Mouse (Mus musculus) hindbrain, postnatal 0 days (tissue): Measurements from ENCODE around the gene Slc1a7. TPM values are rescaled to one million over a fixed set of nuclear protein-coding genes. Genes with fewer than 3 reads are reported as not detected.
A peak's percentile ranks its signal among the peaks of the same experiment; 100 is the strongest.

ENCODE experiments used
- ATAC-seq: fragments of 200-750 bp; cut with Nextera tagmentation; 2 replicates; pipeline ENCODE4 v1.8.0; 2017; ENCODE audit warnings: mild to moderate bottlenecking, moderate TSS enrichment, moderate library complexity
- DNase-seq: peaks from one replicate; pipeline ENCODE4 v3.0.0-alpha.2; 2015; ENCODE audit warnings: low spot score
- H3K27ac ChIP-seq: fragments of 300-500 bp; sonication (generic); 2 replicates; pipeline ENCODE4 v1.5.1; 2014; ENCODE audit warnings: mild to moderate bottlenecking
- H3K27me3 ChIP-seq: fragments of 300-500 bp; sonication (generic); 2 replicates; pipeline ENCODE4 v1.6.1; 2014; ENCODE audit warnings: low read length, mixed read lengths; ENCODE audit not compliant: insufficient read depth
- H3K36me3 ChIP-seq: fragments of 300-500 bp; sonication (generic); 2 replicates; pipeline ENCODE4 v1.6.1; 2014; ENCODE audit warnings: low read length, mixed read lengths; ENCODE audit not compliant: insufficient read depth
- H3K4me1 ChIP-seq: fragments of 300-500 bp; sonication (generic); 2 replicates; pipeline ENCODE4 v1.6.1; 2014; ENCODE audit warnings: antibody characterized with exemption, low read length, mixed read lengths; ENCODE audit not compliant: insufficient read depth
- H3K4me2 ChIP-seq: fragments of 300-500 bp; sonication (generic); 2 replicates; pipeline ENCODE4 v1.6.1; 2014; ENCODE audit warnings: low read depth, mild to moderate bottlenecking, low read length, moderate library complexity, mixed read lengths
- H3K4me3 ChIP-seq: fragments of 300-500 bp; sonication (generic); 2 replicates; pipeline ENCODE4 v1.5.1; 2014; ENCODE audit warnings: low read length
- H3K9ac ChIP-seq: fragments of 300-500 bp; sonication (generic); replicated peaks from 2 replicates; pipeline ENCODE4 v1.6.1; 2014; ENCODE audit warnings: mild to moderate bottlenecking, low read length, moderate library complexity, mixed read lengths
- H3K9me3 ChIP-seq: fragments of 300-500 bp; sonication (generic); 2 replicates; pipeline ENCODE4 v1.6.1; 2016; ENCODE audit warnings: low read length, mixed read lengths
- CTCF ChIP-seq: IDR thresholded peaks from 2 replicates; pipeline ENCODE4 v1.5.1; 2016; ENCODE audit warnings: antibody characterized with exemption, control low read depth, low read depth
- WGBS: fragments of 180-500 bp; shearing (Covaris S2); extraction: QIAGEN DNeasy Blood & Tissue Kit; methylation state at CpG from one replicate; pipeline ENCODE4 v1.1.7; 2014; 5-methylcytosine and 5-hydroxymethylcytosine counted together
- polyA plus RNA-seq: library from polyadenylated mRNA; unstranded; fragments of >200 nt; fragmentation: Nextera tagmentation; extraction: Ambion mirVana; gene quantifications from 2 replicates; pipeline ENCODE4 v1.2.1, GENCODE M21; 2015
- total RNA-seq: library from RNA; depleted of rRNA; stranded (reverse); fragments of >200 nt; gene quantifications from 2 replicates; pipeline ENCODE4 v1.2.3, GENCODE M21; 2014

Gene Slc1a7
- total and polyA plus RNA-seq, 2 experiments from 2014 or later = 0.05 TPM; not detected in 1

GRCm38 (mm10) chr4:107928269-107928668 lies 39.9 kb upstream of the Slc1a7 start:
- no peaks in the 10 kb centered on the region for H3K36me3 ChIP-seq

GRCm38 (mm10) chr4:107928726-107929125 lies 39.4 kb upstream of the Slc1a7 start:
- no peak for ATAC-seq
- WGBS = 80% methylated on average over 2 of the region's 2 CpGs

More at GRCm38 (mm10) chr4:107928269-107928668, 39.9 kb upstream of the Slc1a7 start:
- WGBS = 68% methylated on average over 2 of the region's 2 CpGs
- no peaks in the 10 kb centered on the region for H3K4me1 ChIP-seq
- no peak overlapping the region for H3K9ac ChIP-seq
- ATAC-seq (no peak), DNase-seq (no peak)
- H3K9me3 ChIP-seq = no peaks in the 10 kb centered on the region
- no peak overlapping the region for H3K4me2 ChIP-seq
- no peak overlapping the region for H3K27ac ChIP-seq
- H3K4me3 ChIP-seq = no peak overlapping the region
- no peaks in the 10 kb centered on the region for H3K27me3 ChIP-seq
- no peak for TF ChIP-seq CTCF

GRCm38 (mm10) chr4:107931453-107931852 lies 36.7 kb upstream of the Slc1a7 start:
- ATAC-seq = no peak
- no peaks in the 10 kb centered on the region for H3K36me3 ChIP-seq

More at GRCm38 (mm10) chr4:107928726-107929125, 39.4 kb upstream of the Slc1a7 start:
- no peaks in the 10 kb centered on the region for H3K9me3 ChIP-seq
- H3K4me3 ChIP-seq = no peak overlapping the region
- H3K4me2 ChIP-seq = no peak overlapping the region
- TF ChIP-seq CTCF = no peak
- H3K9ac ChIP-seq = no peak overlapping the region
- H3K4me1 ChIP-seq = no peaks in the 10 kb centered on the region
- DNase-seq = no peak
- H3K36me3 ChIP-seq = no peaks in the 10 kb centered on the region
- no peak overlapping the region for H3K27ac ChIP-seq
- no peaks in the 10 kb centered on the region for H3K27me3 ChIP-seq

GRCm38 (mm10) chr4:107933239-107933638 lies 34.9 kb upstream of the Slc1a7 start:
- Histone ChIP-seq H3K36me3 (no peaks in the 10 kb centered on the region), H3K4me1 (peaks cover 4% of the 10 kb centered on the region; the same call in 1 of the 2 replicates), H3K4me2 (no peak overlapping the region), H3K9me3 (no peaks in the 10 kb centered on the region), H3K27ac (no peak overlapping the region), H3K9ac (no peak overlapping the region), H3K27me3 (no peaks in the 10 kb centered on the region), H3K4me3 (no peak overlapping the region)
- 80% methylated on average over 8 of the region's 8 CpGs for WGBS
- DNase-seq (no peak), ATAC-seq (no peak)
- TF ChIP-seq CTCF = no peak

More at GRCm38 (mm10) chr4:107931453-107931852, 36.7 kb upstream of the Slc1a7 start:
- no peaks in the 10 kb centered on the region for H3K27me3 ChIP-seq
- no peak overlapping the region for H3K27ac ChIP-seq
- H3K9ac ChIP-seq = no peak overlapping the region
- H3K4me2 ChIP-seq = no peak overlapping the region
- no peaks in the 10 kb centered on the region for H3K9me3 ChIP-seq
- H3K4me1 ChIP-seq = no peaks in the 10 kb centered on the region
- peak; percentile 42 for TF ChIP-seq CTCF
- no peak for DNase-seq
- 83% methylated on average over 3 of the region's 3 CpGs for WGBS
- H3K4me3 ChIP-seq = no peak overlapping the region

- no peak for TF ChIP-seq CTCF
- Histone ChIP-seq H3K9me3 (no peaks in the 10 kb centered on the region), H3K4me1 (peaks cover 4% of the 10 kb centered on the region; the same call in 1 of the 2 replicates), H3K4me3 (no peak overlapping the region), H3K27ac (no peak overlapping the region), H3K36me3 (no peaks in the 10 kb centered on the region), H3K4me2 (no peak overlapping the region), H3K9ac (no peak overlapping the region), H3K27me3 (no peaks in the 10 kb centered on the region)
- no peak for DNase-seq
- 71% methylated on average over 3 of the region's 3 CpGs for WGBS
- ATAC-seq = no peak
These were observed 32.9 kb upstream of the Slc1a7 start for GRCm38 (mm10) chr4:107935254-107935653.

- Histone ChIP-seq H3K9ac (no peak overlapping the region), H3K27ac (peak overlapping the region; percentile 36; the same call in 1 of the 2 replicates), H3K36me3 (no peaks in the 10 kb centered on the region), H3K27me3 (no peaks in the 10 kb centered on the region), H3K4me1 (peaks cover 4% of the 10 kb centered on the region; the same call in 1 of the 2 replicates), H3K9me3 (no peaks in the 10 kb centered on the region), H3K4me2 (no peak overlapping the region), H3K4me3 (no peak overlapping the region)
- peak; percentile 74 for TF ChIP-seq CTCF
- WGBS = 23% methylated on average over 6 of the region's 6 CpGs
- peak; percentile 45 for ATAC-seq
- peak; percentile 88 for DNase-seq
These were observed 30.8 kb upstream of the Slc1a7 start for GRCm38 (mm10) chr4:107937338-107937737.

- peaks cover 4% of the 10 kb centered on the region; the same call in 1 of the 2 replicates for H3K4me1 ChIP-seq
- H3K9ac ChIP-seq = no peak overlapping the region
- peak; percentile 20 for DNase-seq
- H3K4me3 ChIP-seq = no peak overlapping the region
- no peak overlapping the region for H3K27ac ChIP-seq
- H3K4me2 ChIP-seq = no peak overlapping the region
- H3K27me3 ChIP-seq = no peaks in the 10 kb centered on the region
- WGBS = 51% methylated on average over 2 of the region's 2 CpGs
- no peak for ATAC-seq
- H3K9me3 ChIP-seq = no peaks in the 10 kb centered on the region
- H3K36me3 ChIP-seq = no peaks in the 10 kb centered on the region
- TF ChIP-seq CTCF = no peak
These were observed 30.0 kb upstream of the Slc1a7 start for GRCm38 (mm10) chr4:107938124-107938523.
